Mouse (Mus musculus): ENCODE data around the gene Coasy. TPM values are rescaled to one million over a fixed set of nuclear protein-coding genes. Genes with fewer than 3 reads are reported as not detected.
"Not testable (repeated sequence)": the region's sequence is repeated elsewhere in the genome, so short reads cannot be mapped to it uniquely, and the experiment has no call there.

Coasy gene
- total RNA-seq, 2 experiments from 2014 or later: 26.0 to 28.5 TPM

- intact Hi-C loops (cut with DNase I): loop anchor here (2.0 kb wide), 2 partner anchors 33 to 51 kb away; partner anchors contain the start of genes Cntnap1, Mlx and Plekhh3
- peak; percentile 99 for DNase-seq (ENCODE audit: low spot score in 2 of 2)
These were observed 37.6 kb downstream of the Coasy start, which contains the start of the genes Retreg3 and Tubg1 for GRCm38 (mm10) chr11:101119761-101120544. Retreg3 (minus strand) TSS chr11:101119893. Tubg1 (plus strand) TSS chr11:101119938.

GRCm38 (mm10) chr11:101120545-101121188, 38.3 kb downstream of the Coasy start:
- DNase-seq (ENCODE audit: low spot score in 2 of 2): no peak
- intact Hi-C loops (cut with DNase I): loop anchor here (2.0 kb wide), 1 partner anchor 50 kb away; the partner anchor contains the start of genes Cntnap1 and Plekhh3

- intact Hi-C loops (cut with DNase I); DNase-seq (ENCODE audit: low spot score in 2 of 2): not testable (repeated sequence)
These were observed 42.1 kb downstream of the Coasy start for GRCm38 (mm10) chr11:101124494-101124893.

GRCm38 (mm10) chr11:101125008-101125407, 42.6 kb downstream of the Coasy start:
- DNase-seq (ENCODE audit: low spot score in 2 of 2); intact Hi-C loops (cut with DNase I): not testable (repeated sequence)

GRCm38 (mm10) chr11:101127075-101127474, 44.7 kb downstream of the Coasy start:
- no peak for DNase-seq (ENCODE audit: low spot score in 2 of 2)
- intact Hi-C loops (cut with DNase I): no loop called here

- no peak for DNase-seq (ENCODE audit: low spot score in 2 of 2)
- intact Hi-C loops (cut with DNase I): no loop called here
These were observed 46.7 kb downstream of the Coasy start for GRCm38 (mm10) chr11:101128996-101129577.

GRCm38 (mm10) chr11:101130056-101130756, 47.8 kb downstream of the Coasy start:
- no peak for DNase-seq (ENCODE audit: low spot score in 2 of 2)
- intact Hi-C loops (cut with DNase I): no loop called here

GRCm38 (mm10) chr11:101131187-101131586, 48.8 kb downstream of the Coasy start:
- intact Hi-C loops (cut with DNase I): no loop called here
- DNase-seq (ENCODE audit: low spot score in 2 of 2): no peak

- DNase-seq (ENCODE audit: low spot score in 2 of 2): no peak
- intact Hi-C loops (cut with DNase I): no loop called here
These were observed 49.3 kb downstream of the Coasy start for GRCm38 (mm10) chr11:101131701-101132100.

GRCm38 (mm10) chr11:101133037-101133436, 50.7 kb downstream of the Coasy start:
- intact Hi-C loops (cut with DNase I): no loop called here
- DNase-seq (ENCODE audit: low spot score in 2 of 2): no peak

GRCm38 (mm10) chr11:101134217-101134865, 52.0 kb downstream of the Coasy start:
- no peak for DNase-seq (ENCODE audit: low spot score in 2 of 2)
- intact Hi-C loops (cut with DNase I): no loop called here

Other genes starting within 250 kb of the Coasy start
- gene Stat5b, start 231.8 kb upstream of the Coasy start, total RNA-seq (2021): 10 to 100 TPM; 20.1 to 23.1 TPM
- 1 to 10 TPM; 2.1 to 2.2 TPM for gene Stat5a, start 223.2 kb upstream of the Coasy start, total RNA-seq (2021)
- 10 to 100 TPM; 44.1 to 45.0 TPM for gene Stat3, start 143.0 kb upstream of the Coasy start, total RNA-seq (2021)
- gene Cavin1, start 111.7 kb upstream of the Coasy start, total RNA-seq (2021): 10 to 100 TPM; 16.6 to 18.0 TPM
- gene Atp6v0a1, start 73.1 kb upstream of the Coasy start, total RNA-seq (2021): 100 to 1,000 TPM; 465 to 475 TPM
- gene Naglu, start 12.6 kb upstream of the Coasy start, total RNA-seq (2021): 1 to 10 TPM; 7.6 to 8.3 TPM
- gene Hsd17b1, start 4.2 kb upstream of the Coasy start, total RNA-seq (2021): 1 to 10 TPM; 1.2 to 1.4 TPM
- 10 to 100 TPM; 47.1 to 53.0 TPM for gene Mlx, start 4.7 kb downstream of the Coasy start, total RNA-seq (2021)
- 1 to 10 TPM; 3.6 to 3.9 TPM for gene Psmc3ip, start 12.9 kb downstream of the Coasy start, total RNA-seq (2021)
- gene Retreg3, start 37.3 kb downstream of the Coasy start, total RNA-seq (2021): 10 to 100 TPM; 56.2 to 56.7 TPM
- 10 to 100 TPM; 44.9 to 46.6 TPM for gene Tubg1, start 37.4 kb downstream of the Coasy start, total RNA-seq (2021)
- 10 to 100 TPM; 47.5 to 48.6 TPM for gene Tubg2, start 73.3 kb downstream of the Coasy start, total RNA-seq (2021)
- gene Cntnap1, start 88.0 kb downstream of the Coasy start, total RNA-seq (2021): 100 to 1,000 TPM; 153 to 170 TPM
- gene Plekhh3, start 88.8 kb downstream of the Coasy start, total RNA-seq (2021): 10 to 100 TPM in 1 of 2 experiments, 1 to 10 TPM in 1; 8.8 to 11.5 TPM
- under 1 TPM; 0.18 to 0.28 TPM for gene Ccr10, start 92.9 kb downstream of the Coasy start, total RNA-seq (2021)
- gene Ezh1, start 143.9 kb downstream of the Coasy start, total RNA-seq (2021): 10 to 100 TPM; 42.8 to 48.5 TPM
- 10 to 100 TPM; 39.9 to 44.5 TPM for gene Ramp2, start 163.5 kb downstream of the Coasy start, total RNA-seq (2021)
- gene Vps25, start 171.1 kb downstream of the Coasy start, total RNA-seq (2021): 10 to 100 TPM; 62.4 to 65.7 TPM
- gene Wnk4, start 178.0 kb downstream of the Coasy start, total RNA-seq (2021): 1 to 10 TPM; 2.2 to 7.9 TPM
- under 1 TPM; 0.21 to 0.27 TPM for gene Cntd1, start 196.4 kb downstream of the Coasy start, total RNA-seq (2021)
- gene Coa3, start 196.5 kb downstream of the Coasy start, total RNA-seq (2021): 10 to 100 TPM; 95.3 to 98.8 TPM
- gene Becn1, start 219.7 kb downstream of the Coasy start, total RNA-seq (2021): 100 to 1,000 TPM; 213 to 229 TPM
- gene Psme3, start 233.6 kb downstream of the Coasy start, total RNA-seq (2021): 100 to 1,000 TPM; 114 to 116 TPM
- 1 to 10 TPM; 4.8 to 7.4 TPM for gene Aoc2, start 242.5 kb downstream of the Coasy start, total RNA-seq (2021)
- gene Aoc3, start 248.0 kb downstream of the Coasy start, total RNA-seq (2021): under 1 TPM; 0.69 to 0.73 TPM

All from left cerebral cortex, postnatal 25 days (tissue).